Mouse (Mus musculus): ENCODE measurements around the gene Acsbg2.

Acsbg2 gene

GRCm38 (mm10) chr17:56823352-56823751, 50.9 kb downstream of the Acsbg2 start:
- no peak for DNase-seq (ENCODE audit: low spot score in 2 of 2)

GRCm38 (mm10) chr17:56822380-56822779, 51.9 kb downstream of the Acsbg2 start:
- no peak for DNase-seq (ENCODE audit: low spot score in 2 of 2)

GRCm38 (mm10) chr17:56819694-56820111, 54.5 kb downstream of the Acsbg2 start:
- peak in 1 of 2 experiments; percentile 41 for DNase-seq (ENCODE audit: low spot score in 2 of 2)

- DNase-seq (ENCODE audit: low spot score in 2 of 2) = no peak
These were observed 55.2 kb downstream of the Acsbg2 start for GRCm38 (mm10) chr17:56819032-56819545.

GRCm38 (mm10) chr17:56818067-56818636, 56.1 kb downstream of the Acsbg2 start:
- DNase-seq (ENCODE audit: low spot score in 2 of 2) = peak in 1 of 2 experiments; percentile 77

- no peak for DNase-seq (ENCODE audit: low spot score in 2 of 2)
These were observed 59.2 kb downstream of the Acsbg2 start for GRCm38 (mm10) chr17:56815057-56815345.

GRCm38 (mm10) chr17:56814316-56815056, 59.8 kb downstream of the Acsbg2 start:
- peak in 1 of 2 experiments; percentile 52 for DNase-seq (ENCODE audit: low spot score in 2 of 2)

GRCm38 (mm10) chr17:56810245-56810644, 64.0 kb downstream of the Acsbg2 start:
- peak in 1 of 2 experiments; percentile 49 for DNase-seq (ENCODE audit: low spot score in 2 of 2)

GRCm38 (mm10) chr17:56808518-56808917, 65.7 kb downstream of the Acsbg2 start:
- DNase-seq (ENCODE audit: low spot score in 2 of 2) = peak; percentile 60 to 70

- no peak for DNase-seq (ENCODE audit: low spot score in 2 of 2)
These were observed 68.5 kb downstream of the Acsbg2 start for GRCm38 (mm10) chr17:56805784-56806183.

GRCm38 (mm10) chr17:56804952-56805351, 69.3 kb downstream of the Acsbg2 start:
- DNase-seq (ENCODE audit: low spot score in 2 of 2) = no peak

GRCm38 (mm10) chr17:56802065-56802464, 72.2 kb downstream of the Acsbg2 start:
- no peak for DNase-seq (ENCODE audit: low spot score in 2 of 2)

- no peak for DNase-seq (ENCODE audit: low spot score in 2 of 2)
These were observed 75.0 kb downstream of the Acsbg2 start for GRCm38 (mm10) chr17:56799276-56799675.

GRCm38 (mm10) chr17:56793614-56794319, 80.5 kb downstream of the Acsbg2 start:
- DNase-seq (ENCODE audit: low spot score in 2 of 2) = peak in 1 of 2 experiments; percentile 61

Data from spleen, postnatal 10 days (tissue).